Mouse (Mus musculus): ENCODE data around the gene Hs1bp3.

Gene Hs1bp3

GRCm38 (mm10) chr12:8289099-8289498 lies 24.1 kb upstream of the Hs1bp3 start:
- no peak overlapping the region for H3K4me3 ChIP-seq (replicated peaks; ENCODE audit: low read length)
- TF ChIP-seq CTCF (conservative IDR thresholded peaks at IDR 0.05; ENCODE audit: low read length) (no peak), NANOG (IDR thresholded peaks at IDR 0.05; ENCODE audit: borderline replicate concordance, low read length) (no peak), POU5F1 (IDR thresholded peaks at IDR 0.05; ENCODE audit: borderline replicate concordance, low read length) (no peak)
- peaks cover 26% of the 10 kb centered on the region for H3K27me3 ChIP-seq (ENCODE audit: insufficient read depth, low read length)
- H3K4me1 ChIP-seq (replicated peaks; ENCODE audit: low read depth, low read length), result peaks cover 18% of the 10 kb centered on the region
- H3K9me3 ChIP-seq (ENCODE audit: low read length), result no peaks in the 10 kb centered on the region
- no peaks in the 10 kb centered on the region for H3K36me3 ChIP-seq (ENCODE audit: insufficient read depth, low read length)

- Histone ChIP-seq H3K4me1 (replicated peaks; ENCODE audit: low read depth, low read length) (peaks cover 18% of the 10 kb centered on the region), H3K36me3 (ENCODE audit: insufficient read depth, low read length) (no peaks in the 10 kb centered on the region), H3K27me3 (ENCODE audit: insufficient read depth, low read length) (peaks cover 30% of the 10 kb centered on the region), H3K4me3 (replicated peaks; ENCODE audit: low read length) (no peak overlapping the region), H3K9me3 (ENCODE audit: low read length) (no peaks in the 10 kb centered on the region)
- TF ChIP-seq NANOG (IDR thresholded peaks at IDR 0.05; ENCODE audit: borderline replicate concordance, low read length) (no peak), POU5F1 (IDR thresholded peaks at IDR 0.05; ENCODE audit: borderline replicate concordance, low read length) (no peak), CTCF (conservative IDR thresholded peaks at IDR 0.05; ENCODE audit: low read length) (no peak)
Observed at GRCm38 (mm10) chr12:8289499-8289898, 23.7 kb upstream of the Hs1bp3 start.

GRCm38 (mm10) chr12:8291157-8291853 lies 21.9 kb upstream of the Hs1bp3 start:
- H3K27me3 ChIP-seq (ENCODE audit: insufficient read depth, low read length), result peaks cover 45% of the 10 kb centered on the region
- peaks cover 6% of the 10 kb centered on the region for H3K4me1 ChIP-seq (replicated peaks; ENCODE audit: low read depth, low read length)
- no peaks in the 10 kb centered on the region for H3K36me3 ChIP-seq (ENCODE audit: insufficient read depth, low read length)
- TF ChIP-seq CTCF (conservative IDR thresholded peaks at IDR 0.05; ENCODE audit: low read length) (no peak), NANOG (IDR thresholded peaks at IDR 0.05; ENCODE audit: borderline replicate concordance, low read length) (no peak), POU5F1 (IDR thresholded peaks at IDR 0.05; ENCODE audit: borderline replicate concordance, low read length) (no peak)
- H3K4me3 ChIP-seq (replicated peaks; ENCODE audit: low read length), result no peak overlapping the region
- no peaks in the 10 kb centered on the region for H3K9me3 ChIP-seq (ENCODE audit: low read length)

GRCm38 (mm10) chr12:8295307-8295913 lies 17.8 kb upstream of the Hs1bp3 start:
- peaks cover 18% of the 10 kb centered on the region for H3K9me3 ChIP-seq (ENCODE audit: low read length)
- peaks cover 6% of the 10 kb centered on the region for H3K4me1 ChIP-seq (replicated peaks; ENCODE audit: low read depth, low read length)
- TF ChIP-seq NANOG (IDR thresholded peaks at IDR 0.05; ENCODE audit: borderline replicate concordance, low read length), result no peak
- no peak for TF ChIP-seq CTCF (conservative IDR thresholded peaks at IDR 0.05; ENCODE audit: low read length)
- TF ChIP-seq POU5F1 (IDR thresholded peaks at IDR 0.05; ENCODE audit: borderline replicate concordance, low read length), result no peak
- H3K27me3 ChIP-seq (ENCODE audit: insufficient read depth, low read length), result peaks cover 81% of the 10 kb centered on the region
- H3K4me3 ChIP-seq (replicated peaks; ENCODE audit: low read length), result no peak overlapping the region
- H3K36me3 ChIP-seq (ENCODE audit: insufficient read depth, low read length), result no peaks in the 10 kb centered on the region

- H3K27me3 ChIP-seq (ENCODE audit: insufficient read depth, low read length), result peaks cover 88% of the 10 kb centered on the region
- TF ChIP-seq POU5F1 (IDR thresholded peaks at IDR 0.05; ENCODE audit: borderline replicate concordance, low read length), result no peak
- TF ChIP-seq CTCF (conservative IDR thresholded peaks at IDR 0.05; ENCODE audit: low read length), result no peak
- TF ChIP-seq NANOG (IDR thresholded peaks at IDR 0.05; ENCODE audit: borderline replicate concordance, low read length), result no peak
- peaks cover 11% of the 10 kb centered on the region for H3K4me1 ChIP-seq (replicated peaks; ENCODE audit: low read depth, low read length)
- no peak overlapping the region for H3K4me3 ChIP-seq (replicated peaks; ENCODE audit: low read length)
- H3K9me3 ChIP-seq (ENCODE audit: low read length), result peaks cover 25% of the 10 kb centered on the region
- no peaks in the 10 kb centered on the region for H3K36me3 ChIP-seq (ENCODE audit: insufficient read depth, low read length)
Observed at GRCm38 (mm10) chr12:8296154-8296553, 17.1 kb upstream of the Hs1bp3 start.

GRCm38 (mm10) chr12:8297586-8298214 lies 15.5 kb upstream of the Hs1bp3 start:
- Histone ChIP-seq H3K27me3 (ENCODE audit: insufficient read depth, low read length) (peaks cover 92% of the 10 kb centered on the region), H3K36me3 (ENCODE audit: insufficient read depth, low read length) (no peaks in the 10 kb centered on the region), H3K9me3 (ENCODE audit: low read length) (peaks cover 26% of the 10 kb centered on the region), H3K4me1 (replicated peaks; ENCODE audit: low read depth, low read length) (peaks cover 19% of the 10 kb centered on the region), H3K4me3 (replicated peaks; ENCODE audit: low read length) (peak overlapping the region; percentile 73)
- TF ChIP-seq NANOG (IDR thresholded peaks at IDR 0.05; ENCODE audit: borderline replicate concordance, low read length) (no peak), POU5F1 (IDR thresholded peaks at IDR 0.05; ENCODE audit: borderline replicate concordance, low read length) (no peak), CTCF (conservative IDR thresholded peaks at IDR 0.05; ENCODE audit: low read length) (no peak)

- Histone ChIP-seq H3K27me3 (ENCODE audit: insufficient read depth, low read length) (peaks cover 94% of the 10 kb centered on the region), H3K9me3 (ENCODE audit: low read length) (peaks cover 26% of the 10 kb centered on the region), H3K4me3 (replicated peaks; ENCODE audit: low read length) (peak overlapping the region; percentile 73), H3K36me3 (ENCODE audit: insufficient read depth, low read length) (no peaks in the 10 kb centered on the region), H3K4me1 (replicated peaks; ENCODE audit: low read depth, low read length) (peaks cover 26% of the 10 kb centered on the region)
- TF ChIP-seq POU5F1 (IDR thresholded peaks at IDR 0.05; ENCODE audit: borderline replicate concordance, low read length) (no peak), CTCF (conservative IDR thresholded peaks at IDR 0.05; ENCODE audit: low read length) (no peak), NANOG (IDR thresholded peaks at IDR 0.05; ENCODE audit: borderline replicate concordance, low read length) (no peak)
Observed at GRCm38 (mm10) chr12:8298361-8299142, 14.7 kb upstream of the Hs1bp3 start.
